Mouse (Mus musculus): ENCODE data around the gene Borcs5.
A peak's percentile ranks its signal among the peaks of the same experiment; 100 is the strongest.

Borcs5 gene

GRCm38 (mm10) chr6:134626564-134626963 is 12.7 kb upstream of the Borcs5 start:
- DNase-seq (ENCODE audit: low read depth, low spot score): no peak

GRCm38 (mm10) chr6:134630447-134630846 is 8.9 kb upstream of the Borcs5 start:
- DNase-seq (ENCODE audit: low read depth, low spot score): no peak

- DNase-seq (ENCODE audit: low read depth, low spot score): no peak
Measured at GRCm38 (mm10) chr6:134631947-134632687, 7.2 kb upstream of the Borcs5 start, which contains the start of gene Mansc1. Gene Mansc1 (minus strand): TSS chr6:134632488.

GRCm38 (mm10) chr6:134632756-134633155 is 6.6 kb upstream of the Borcs5 start:
- no peak for DNase-seq (ENCODE audit: low read depth, low spot score)

DNA sequence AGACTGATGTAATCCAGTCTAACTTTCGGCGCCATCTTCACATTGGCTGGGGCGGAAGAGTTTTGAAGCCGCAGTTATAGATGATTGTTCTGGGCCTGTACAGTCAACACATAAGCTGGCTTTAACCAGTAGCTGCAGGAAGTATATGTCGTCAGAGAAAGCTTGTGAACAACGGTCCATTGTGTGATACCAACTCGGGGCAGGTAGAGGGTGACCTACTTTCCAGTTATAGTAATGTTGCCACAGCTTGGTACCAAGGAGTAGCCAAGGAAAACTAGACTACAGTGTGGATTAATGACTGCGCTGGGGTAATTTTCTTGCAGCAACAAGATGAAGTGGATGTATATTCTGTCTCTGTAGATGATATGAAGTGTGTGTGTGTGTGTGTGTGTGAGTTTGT is 5.8 kb upstream of the Borcs5 start:
- DNase-seq (ENCODE audit: low read depth, low spot score): no peak

DNA sequence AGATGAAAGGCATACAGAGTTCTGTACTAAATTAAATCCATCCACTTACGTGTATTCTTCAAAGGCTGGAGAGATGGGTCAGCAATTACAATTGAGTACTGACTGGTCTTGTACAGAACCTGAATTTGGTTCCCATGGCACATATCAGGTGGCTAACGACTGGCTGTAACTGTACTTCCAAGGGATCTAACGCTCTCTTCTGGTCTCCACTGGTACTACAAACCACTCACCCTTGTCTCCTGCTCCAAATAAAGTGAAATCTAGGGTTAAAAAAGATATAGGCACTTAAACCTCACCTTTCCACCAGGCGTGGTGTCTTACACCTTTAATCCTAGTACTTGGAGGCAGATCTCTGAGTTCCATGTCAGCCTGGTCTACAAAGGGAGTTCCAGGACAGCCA is 2.8 kb upstream of the Borcs5 start:
- no peak for DNase-seq (ENCODE audit: low read depth, low spot score)

- no peak for DNase-seq (ENCODE audit: low read depth, low spot score)
Measured at GRCm38 (mm10) chr6:134639900-134640299, 590 bp downstream of the Borcs5 start.

- DNase-seq (ENCODE audit: low read depth, low spot score): peak; percentile 97
Measured at GRCm38 (mm10) chr6:134640485-134641475, 1.5 kb downstream of the Borcs5 start.

DNA sequence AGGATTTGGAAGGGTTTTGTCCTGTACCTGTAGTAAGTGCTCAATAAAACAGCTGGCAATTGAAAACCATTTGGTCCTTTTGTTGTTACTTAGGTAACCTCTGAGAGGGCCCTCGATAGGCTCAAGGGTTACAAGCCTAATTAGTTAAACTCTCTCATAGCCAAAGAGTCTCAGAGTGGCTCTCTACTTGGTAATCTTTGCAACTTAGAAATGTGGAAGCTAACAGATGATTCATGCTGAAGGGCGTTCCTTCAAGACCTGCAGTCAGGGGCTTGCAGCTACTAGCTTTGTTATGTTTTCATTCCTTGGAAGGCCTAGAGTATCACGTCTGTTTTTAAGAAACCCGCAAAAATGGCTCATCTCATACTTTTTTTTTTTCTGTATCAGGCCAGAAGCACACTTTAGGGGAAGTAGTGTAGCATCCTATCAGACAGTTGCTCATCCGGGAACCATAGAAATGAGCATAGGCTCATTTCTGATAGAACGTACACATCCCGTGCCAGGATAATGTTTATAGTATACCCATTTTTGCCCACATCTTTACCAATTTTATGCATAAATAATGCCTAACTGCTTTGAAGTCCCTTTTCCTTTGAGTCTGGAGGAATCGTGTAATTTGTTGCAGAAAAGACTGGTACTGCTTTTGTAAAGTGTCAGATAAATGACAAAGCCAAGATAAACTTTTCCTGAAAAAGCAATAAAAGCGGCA is 2.6 kb downstream of the Borcs5 start:
- DNase-seq (ENCODE audit: low read depth, low spot score): peak; percentile 56

GRCm38 (mm10) chr6:134643296-134643695 is 4.0 kb downstream of the Borcs5 start:
- peak; percentile 43 for DNase-seq (ENCODE audit: low read depth, low spot score)

DNA sequence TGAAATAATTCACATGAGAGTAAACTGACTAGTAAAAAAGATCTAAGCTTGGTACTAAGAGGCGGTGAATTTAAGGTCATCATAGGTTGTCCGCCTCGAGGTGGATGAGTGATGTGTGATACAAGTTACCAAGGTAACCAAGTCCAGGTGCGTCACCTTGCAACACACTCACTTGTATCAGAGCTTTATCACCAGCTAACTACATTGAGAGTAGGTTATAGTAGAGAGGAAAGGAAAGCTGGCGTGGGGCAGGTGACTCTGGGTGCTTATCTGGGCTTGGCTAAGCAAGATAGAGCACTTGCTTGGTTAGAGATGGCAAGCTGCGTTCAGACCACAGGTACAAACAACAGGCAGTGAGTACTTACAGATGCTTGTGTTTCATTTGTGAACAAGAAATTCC is 7.5 kb downstream of the Borcs5 start:
- DNase-seq (ENCODE audit: low read depth, low spot score): no peak

DNA sequence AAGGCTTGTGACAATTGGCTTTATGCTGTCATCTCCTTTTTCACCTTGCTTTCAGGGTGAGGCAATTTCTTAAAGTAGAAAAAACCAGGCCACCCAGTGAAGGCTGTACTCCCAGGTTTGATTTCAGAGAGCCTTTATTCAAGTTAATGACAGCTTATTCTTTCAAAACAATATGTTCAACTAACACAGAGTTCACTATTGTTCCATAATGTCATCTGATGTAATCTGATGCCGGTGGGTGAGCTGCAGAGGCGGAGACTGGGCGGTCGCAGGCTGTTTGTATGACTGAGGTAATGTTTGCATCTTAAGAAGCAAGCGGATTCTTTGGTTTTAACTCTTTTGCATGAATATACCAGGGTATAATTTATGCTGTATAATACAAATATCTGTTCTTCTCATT is 8.3 kb downstream of the Borcs5 start:
- no peak for DNase-seq (ENCODE audit: low read depth, low spot score)

DNA sequence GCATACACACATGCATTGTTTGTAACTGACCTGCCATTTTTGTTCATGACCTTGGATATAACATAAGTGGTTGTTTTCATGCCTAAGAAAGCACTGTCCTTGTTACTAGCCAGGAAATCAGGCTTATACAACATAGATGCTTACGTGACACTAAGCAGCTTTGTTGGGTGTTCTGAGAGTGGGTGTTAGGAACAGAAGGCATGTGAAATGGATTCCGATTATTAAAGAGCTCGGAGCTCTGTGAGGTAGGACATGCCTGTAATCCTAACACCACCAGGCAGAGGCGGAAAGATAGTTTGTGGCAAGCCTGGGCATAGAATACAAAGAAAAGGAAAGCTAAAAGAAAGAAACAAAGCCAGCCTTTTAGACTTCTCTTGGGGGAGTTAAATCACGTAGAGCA is 9.0 kb downstream of the Borcs5 start:
- DNase-seq (ENCODE audit: low read depth, low spot score): no peak

DNA sequence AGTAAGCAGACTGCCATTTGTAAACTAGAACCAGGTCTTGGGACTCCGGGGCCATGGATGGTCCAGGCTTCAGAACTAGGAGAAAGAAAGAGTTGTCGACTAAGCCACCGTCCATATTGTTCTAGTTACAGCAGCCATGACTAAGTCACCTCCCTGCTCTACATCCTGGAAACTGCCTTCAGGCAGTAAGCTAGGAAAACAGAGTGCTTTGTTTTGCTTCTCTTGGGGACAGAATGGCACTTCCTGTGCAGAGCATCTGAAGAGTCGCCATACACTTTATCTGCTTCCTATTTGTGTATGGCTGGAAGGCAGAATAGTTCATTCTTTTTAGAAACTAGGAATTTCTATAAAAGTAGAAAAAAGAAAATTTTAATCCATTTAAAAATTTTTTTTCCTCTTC is 17.2 kb downstream of the Borcs5 start:
- no peak for DNase-seq (ENCODE audit: low read depth, low spot score)

- peak; percentile 68 for DNase-seq (ENCODE audit: low read depth, low spot score)
Measured at GRCm38 (mm10) chr6:134659108-134659958, 20.0 kb downstream of the Borcs5 start.

- DNase-seq (ENCODE audit: low read depth, low spot score): no peak
Measured at GRCm38 (mm10) chr6:134660714-134661406, 21.6 kb downstream of the Borcs5 start.

- no peak for DNase-seq (ENCODE audit: low read depth, low spot score)
Measured at GRCm38 (mm10) chr6:134664573-134664972, 25.3 kb downstream of the Borcs5 start.

DNA sequence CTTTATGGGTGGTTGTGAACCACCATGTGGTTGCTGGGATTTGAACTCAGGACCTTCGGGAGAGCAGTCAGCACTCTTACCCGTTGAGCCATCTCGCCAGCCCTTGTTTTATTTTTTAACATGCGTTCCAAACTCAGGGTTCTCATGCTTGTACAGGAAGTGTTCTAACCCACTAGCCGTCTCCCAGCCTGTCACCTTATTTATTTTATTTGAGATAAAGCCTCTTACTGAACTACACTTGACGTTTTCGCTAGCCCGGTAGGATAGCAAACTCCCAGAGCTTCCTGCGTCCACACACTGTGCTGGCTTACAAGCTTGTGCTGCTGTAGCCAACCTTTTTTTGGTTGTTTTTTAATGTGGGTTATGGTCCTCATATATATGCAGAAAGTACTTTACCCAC is 26.5 kb downstream of the Borcs5 start:
- DNase-seq (ENCODE audit: low read depth, low spot score): no peak

GRCm38 (mm10) chr6:134668519-134668918 is 29.2 kb downstream of the Borcs5 start:
- DNase-seq (ENCODE audit: low read depth, low spot score): no peak

- DNase-seq (ENCODE audit: low read depth, low spot score): no peak
Measured at GRCm38 (mm10) chr6:134669179-134669865, 30.0 kb downstream of the Borcs5 start.
